Mouse (Mus musculus) cerebellum, adult 11 months (tissue): ENCODE data around the gene Pou3f3.

Source experiments
- DNase-seq: peaks from one replicate; pipeline ENCODE4 v3.0.0; 2022

The Pou3f3 gene

DNA sequence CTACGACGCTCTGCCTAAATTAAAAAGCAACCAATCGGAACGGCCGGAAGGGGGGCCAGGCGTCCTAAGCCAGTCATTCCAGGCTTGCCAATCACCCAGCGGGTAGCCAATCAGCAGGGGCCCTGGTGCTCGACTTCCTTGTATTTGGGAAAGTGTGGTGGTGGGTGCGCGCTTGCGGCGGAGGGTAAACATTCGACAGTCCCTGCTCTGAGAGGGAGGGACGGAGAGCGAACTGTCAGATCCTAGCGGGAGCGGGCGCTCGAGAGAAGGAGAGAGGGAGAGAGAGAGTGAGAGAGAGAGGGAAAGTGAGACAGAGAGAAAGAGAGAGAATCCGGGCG is at the start of gene Pou3f3:
Gene Pou3f3, plus strand, starts transcription at position 191 of the 338 bp plus-strand sequence.
- peak; percentile 49 for DNase-seq

DNA sequence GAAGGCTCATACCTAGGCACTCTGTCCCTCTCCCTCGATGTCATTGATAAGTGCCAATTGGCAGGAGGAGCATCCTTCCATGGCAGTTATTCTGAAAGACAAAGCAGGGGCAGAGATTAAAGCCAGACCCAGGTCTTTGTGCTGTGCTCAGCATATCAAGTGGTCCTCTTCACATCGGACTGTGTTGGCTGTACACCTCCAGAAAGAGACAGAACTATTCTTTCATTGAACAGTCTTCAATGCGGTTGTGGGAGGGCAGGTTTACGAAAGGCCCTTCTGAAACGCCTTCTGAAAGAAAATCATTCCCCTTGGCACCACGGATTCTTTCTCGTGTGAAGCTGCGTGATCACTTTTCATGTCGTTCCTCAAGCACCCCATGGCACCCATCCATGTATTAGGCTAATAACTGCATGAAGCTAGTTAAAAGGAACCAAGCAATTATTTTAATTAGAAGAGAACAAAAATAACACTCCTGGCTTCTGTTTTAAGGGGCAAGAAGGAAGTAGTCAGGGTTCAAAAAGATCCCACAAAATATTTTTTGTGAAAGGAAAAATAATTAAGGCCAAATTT is 47.1 kb upstream of the Pou3f3 start:
- no peak for DNase-seq

DNA sequence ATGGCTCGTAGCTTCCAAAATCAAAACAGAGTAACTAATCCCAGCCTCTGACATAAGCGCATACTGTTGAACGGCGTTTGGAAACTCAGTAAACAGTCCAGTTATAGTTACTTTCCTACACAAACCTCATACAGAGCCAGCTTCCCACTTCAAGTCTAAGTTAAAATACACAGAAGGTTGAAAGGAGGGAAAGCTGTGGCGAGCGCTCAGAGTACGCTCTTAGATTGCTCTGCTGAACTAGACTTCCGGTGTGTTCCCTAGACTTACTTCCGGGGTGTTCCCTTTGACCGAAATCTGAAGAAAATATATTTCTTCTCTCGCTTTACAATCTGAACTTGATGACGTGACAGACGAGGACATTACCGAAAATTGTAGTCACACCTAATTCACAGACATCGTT is 44.1 kb upstream of the Pou3f3 start:
- no peak for DNase-seq

DNA sequence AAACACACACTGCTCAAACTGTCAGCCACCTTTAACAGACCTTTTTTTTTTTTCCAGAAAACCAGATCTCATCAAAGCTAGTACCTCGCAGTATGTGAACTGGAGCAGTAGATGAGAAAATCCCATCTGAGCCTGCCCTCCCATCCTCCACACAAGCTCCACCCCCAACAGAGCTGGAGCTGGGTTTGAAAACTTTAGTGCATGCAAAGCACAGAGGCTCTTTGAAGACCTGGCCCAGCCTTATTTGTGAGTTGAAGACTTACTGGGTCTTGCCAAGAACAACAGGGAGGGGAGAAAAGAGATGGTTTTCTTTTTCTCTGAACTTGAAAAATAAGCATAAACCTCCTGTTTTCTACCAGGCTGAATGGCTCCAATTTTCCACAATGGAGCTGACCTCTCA is 28.0 kb upstream of the Pou3f3 start:
- no peak for DNase-seq

DNA sequence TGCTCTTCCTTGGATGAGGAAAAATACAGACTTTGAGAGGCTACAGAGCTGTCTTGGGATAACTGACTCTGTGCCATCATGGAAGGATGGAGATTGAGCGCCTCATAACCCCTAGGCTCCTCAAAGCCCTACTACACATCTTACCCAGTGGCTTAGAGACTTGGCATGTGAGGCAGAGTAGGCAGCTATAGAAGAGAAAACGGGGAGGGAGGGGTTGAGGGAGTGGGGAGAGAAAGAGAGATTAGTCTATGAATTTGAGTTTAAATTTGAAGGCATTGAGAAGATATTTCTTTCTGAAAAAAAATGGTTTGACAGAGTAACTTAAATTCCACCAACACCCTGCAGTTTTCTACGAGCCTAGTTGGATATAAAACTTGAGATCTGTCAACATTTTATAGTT is 14.9 kb upstream of the Pou3f3 start:
- DNase-seq = no peak

DNA sequence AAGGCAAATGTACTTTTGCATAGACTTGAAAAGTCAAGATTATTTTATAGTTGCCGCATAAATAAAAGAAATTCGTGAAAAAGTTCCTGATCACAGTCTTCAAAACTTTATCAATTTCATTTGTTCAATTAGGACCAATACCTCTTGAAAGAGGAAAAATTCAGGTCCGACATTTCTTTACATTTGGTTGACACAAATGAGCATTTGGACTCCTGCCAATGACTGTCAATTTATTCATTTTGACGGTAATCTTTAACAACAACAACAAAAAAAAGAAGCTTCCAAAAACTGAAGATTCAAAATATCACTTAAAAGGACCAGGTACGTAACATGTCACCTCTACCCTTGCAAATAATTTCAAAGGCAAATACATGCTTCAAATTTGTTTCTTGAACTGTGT is 13.8 kb upstream of the Pou3f3 start:
- DNase-seq = no peak

DNA sequence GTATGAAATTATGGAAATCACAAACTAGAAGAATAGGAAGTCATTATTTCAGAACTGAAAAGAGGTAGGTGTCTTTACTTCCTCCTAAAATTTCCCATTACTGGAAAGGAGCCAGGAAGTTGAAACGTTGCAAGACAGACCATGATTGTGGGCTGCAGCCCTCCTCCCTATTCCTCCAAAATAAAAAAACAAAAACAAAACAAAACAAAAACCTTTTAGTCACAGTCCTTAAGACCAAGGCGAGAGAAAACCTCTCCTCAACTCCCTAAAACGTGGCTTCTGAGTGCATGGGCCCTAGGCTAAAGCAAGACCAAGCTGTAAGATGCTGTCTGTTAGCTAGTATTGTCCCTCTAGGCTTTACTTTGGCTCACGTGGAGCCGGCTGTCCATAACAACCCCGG is 11.7 kb upstream of the Pou3f3 start:
- no peak for DNase-seq

DNA sequence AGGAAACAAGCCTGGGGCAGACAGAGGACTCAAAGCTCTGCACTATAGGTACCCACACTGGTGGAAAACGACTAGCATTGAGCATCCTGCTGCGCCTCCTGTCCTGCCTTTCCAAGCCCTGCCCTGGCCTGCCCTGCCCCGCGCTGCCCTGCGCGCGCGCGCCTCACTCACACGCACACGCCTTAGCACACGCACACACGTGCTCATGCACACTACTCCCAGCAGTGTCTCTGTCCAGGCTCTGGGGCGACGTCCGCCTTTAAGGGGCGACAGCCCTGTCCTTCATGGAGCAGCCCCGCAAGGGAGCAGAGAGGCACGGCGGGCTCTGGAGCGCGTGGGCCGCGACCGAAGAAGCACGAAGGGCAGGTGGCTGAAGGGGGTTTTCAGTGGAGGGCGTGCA is 11.2 kb upstream of the Pou3f3 start:
- no peak for DNase-seq

DNA sequence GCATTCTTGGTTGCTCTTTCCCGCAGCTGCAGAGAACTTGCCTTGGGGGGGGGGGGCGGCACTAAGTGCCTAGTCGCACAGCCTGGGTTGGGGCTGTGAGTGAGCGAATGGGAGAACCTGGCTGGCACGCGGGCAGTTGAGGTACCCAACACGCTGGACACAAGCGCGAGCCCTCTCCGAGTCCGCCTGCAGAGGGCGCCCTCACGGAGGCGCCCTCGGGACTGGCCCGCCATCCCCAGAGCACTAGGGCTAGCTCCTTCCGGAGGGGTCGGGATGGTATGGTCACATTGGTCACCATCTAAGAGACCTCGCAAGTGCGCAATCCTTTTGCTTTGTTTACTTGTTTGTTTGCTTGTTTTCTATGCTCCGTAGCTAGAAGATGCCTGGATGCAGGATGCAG is 10.8 kb upstream of the Pou3f3 start:
- DNase-seq = no peak

DNA sequence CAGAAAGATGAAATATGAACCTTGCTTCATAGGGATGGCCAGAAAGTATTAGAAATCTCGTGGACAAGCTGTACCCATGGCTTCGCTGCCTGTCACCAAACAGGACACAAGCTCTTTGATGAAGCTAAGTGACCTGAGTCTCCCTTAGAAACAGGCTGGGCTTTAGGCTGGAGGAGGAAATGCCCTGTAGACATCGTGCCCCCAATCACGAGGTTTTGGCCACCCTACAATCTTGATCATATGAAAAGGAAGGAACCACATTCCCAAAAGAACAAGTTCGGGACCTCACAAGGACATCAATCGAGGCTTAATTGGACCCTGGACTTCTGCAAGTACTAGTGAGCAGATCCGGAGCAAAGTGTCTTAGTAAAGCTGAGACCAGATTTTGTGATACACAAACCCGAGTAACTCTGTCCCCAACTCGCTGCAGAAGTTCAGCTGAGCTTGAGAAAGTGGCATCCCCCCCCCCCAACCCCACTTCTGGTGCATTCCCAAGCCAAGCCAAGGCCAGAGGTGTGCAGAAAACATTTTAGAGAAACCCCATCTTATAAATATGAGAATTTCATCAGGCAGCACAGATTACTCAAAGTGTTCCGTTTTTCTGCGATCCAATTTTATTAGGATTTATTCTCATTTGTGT is 10.1 kb upstream of the Pou3f3 start:
- no peak for DNase-seq

DNA sequence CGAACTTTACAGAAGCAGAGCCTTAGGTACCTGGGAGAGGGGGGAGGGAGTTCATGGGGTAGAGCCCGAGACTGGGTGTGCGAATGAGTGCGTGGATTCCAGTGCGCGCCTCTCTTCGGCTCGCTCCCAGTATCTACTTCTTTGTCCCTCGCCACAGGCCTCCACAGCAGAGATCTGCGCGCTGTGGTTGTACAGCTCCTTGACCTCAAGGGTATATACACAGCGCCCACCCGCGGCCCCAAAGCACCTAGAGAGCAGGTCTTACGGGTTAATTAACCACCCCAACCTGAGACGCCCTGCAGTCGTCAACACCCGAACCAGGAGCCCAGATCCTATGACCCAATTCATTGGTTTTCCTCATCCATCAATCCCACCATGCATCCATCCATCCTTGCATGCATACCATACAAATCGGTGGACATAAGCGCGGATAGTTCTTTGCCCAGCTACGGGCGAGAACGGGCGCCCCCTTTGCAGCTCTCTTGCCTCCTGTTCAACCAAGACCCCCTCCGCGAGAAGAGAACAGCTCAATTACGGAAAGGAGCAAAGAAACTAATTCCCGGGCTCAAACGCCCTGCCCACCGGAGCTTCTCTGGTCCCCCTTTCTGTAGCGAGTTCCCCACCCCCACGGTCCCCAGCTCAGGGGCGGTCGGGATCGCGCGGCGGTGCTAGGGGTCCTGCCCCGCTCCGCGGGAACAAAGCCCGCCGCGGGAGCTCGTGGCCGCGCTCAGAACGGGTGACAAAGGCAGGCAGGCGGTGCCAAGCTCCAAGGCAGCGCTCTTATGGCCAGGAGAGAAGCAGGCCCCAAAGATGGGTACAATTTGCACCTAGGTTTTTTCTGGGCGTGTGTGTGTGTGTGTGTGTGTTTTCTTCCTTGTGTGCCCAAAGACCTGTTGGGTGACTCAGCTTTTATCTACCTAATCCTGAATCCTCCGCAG is 9.1 kb upstream of the Pou3f3 start:
- no peak for DNase-seq

DNA sequence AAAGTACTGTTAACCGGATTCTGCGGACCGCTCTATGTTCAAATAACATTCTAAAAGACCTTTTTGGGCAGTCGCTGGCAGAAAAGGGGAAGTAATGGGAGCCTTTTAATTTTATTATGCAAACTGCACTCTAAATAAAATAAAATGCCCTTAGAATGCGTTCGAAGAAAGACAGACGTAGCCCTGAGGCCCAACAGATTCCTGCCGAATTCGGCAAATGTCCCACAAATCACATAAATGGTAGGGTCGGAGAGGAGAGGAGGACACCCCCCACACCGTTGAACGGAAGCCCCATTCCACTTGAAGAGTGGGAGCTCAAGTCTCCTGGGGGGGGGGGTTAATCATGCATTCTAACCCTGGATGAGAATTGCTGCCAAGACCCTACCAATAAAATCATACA is 8.3 kb upstream of the Pou3f3 start:
- no peak for DNase-seq

DNA sequence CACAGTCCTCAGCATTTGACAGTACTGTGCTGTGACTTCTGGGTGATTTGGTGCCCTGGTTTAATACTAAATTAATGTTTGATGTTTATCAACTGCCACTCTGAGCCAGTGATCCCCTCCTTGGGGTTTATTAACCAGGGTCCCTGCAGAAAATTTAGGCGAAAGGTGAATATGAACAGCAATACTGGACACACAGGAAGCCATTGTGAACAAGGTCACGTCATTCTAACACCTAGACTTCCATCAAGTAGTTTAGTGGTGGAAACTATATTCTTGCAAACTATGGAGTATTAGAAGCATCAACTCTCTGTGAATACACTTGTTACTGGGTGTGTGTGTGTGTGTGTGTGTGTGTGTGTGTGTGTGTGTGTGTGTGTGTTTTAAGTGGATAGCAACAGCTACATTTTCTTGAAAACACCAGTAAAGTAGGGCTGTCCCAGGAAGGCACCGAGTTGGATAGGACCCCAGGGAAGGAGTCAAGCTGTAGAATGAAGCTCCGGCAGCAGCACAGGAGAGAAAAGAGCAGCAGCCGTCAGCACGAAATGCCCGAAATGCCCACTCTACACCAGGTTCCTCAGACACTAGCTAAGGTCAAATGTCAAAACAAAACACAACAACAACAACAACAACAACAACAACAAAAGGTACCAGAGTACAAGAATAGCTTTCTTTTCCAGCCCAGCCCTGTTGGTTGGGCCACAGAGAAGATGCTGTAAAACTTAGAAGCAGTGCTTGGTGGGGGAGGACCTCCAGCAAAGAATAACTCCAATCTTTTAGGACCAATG is 7.6 kb upstream of the Pou3f3 start:
- DNase-seq = no peak

DNA sequence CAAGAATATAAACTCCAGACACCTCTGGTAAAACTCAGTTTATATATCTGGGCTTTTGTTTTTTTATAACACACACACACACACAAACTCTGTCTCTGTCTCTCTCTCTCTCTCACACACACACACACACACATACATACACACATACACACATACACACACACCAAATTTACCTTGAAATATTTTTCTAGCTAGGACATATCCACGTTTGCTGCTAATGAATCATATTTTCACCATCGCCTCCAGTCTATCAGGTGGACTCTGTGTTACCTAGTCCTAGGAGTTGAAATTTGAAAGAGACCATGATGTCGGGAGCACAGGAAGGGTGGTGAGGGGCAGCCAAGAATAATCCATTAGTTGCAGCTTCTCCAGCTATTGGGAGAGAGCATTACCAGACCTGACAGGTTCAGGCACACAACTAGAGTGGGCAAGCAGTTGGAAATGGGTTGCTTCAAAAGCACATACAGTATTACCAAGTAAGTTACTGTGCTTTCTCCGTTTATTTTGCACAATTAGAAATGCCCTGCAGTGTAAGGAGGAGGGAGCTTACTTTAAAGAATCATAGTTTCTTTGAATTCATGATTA is 6.9 kb upstream of the Pou3f3 start:
- no peak for DNase-seq

DNA sequence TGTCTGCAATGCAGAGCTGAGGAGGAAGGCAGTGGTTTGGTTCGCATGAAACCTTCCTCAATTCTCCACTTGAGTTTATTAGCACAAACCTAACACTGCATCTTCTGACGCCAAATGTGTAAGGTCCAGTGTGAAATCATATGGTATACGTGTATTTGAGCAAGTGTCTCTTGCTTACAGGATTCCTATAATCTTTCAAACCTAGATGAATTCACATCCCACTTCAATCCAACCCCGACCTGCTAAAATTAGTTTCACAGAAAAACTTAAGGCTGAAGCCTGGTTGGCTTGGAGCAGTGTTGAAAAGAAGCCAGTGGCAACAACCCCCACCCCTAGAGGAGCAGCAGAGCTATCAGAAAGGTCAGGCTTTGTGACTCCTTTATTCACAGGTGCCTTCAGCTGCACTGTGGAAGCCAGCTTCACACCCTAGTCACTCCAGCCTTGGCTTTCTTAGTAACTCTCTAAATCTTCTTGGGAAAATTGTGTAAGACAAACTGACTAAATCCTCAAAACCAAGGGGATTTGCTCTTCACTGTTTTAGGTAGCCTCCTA is 5.5 kb upstream of the Pou3f3 start:
- no peak for DNase-seq

DNA sequence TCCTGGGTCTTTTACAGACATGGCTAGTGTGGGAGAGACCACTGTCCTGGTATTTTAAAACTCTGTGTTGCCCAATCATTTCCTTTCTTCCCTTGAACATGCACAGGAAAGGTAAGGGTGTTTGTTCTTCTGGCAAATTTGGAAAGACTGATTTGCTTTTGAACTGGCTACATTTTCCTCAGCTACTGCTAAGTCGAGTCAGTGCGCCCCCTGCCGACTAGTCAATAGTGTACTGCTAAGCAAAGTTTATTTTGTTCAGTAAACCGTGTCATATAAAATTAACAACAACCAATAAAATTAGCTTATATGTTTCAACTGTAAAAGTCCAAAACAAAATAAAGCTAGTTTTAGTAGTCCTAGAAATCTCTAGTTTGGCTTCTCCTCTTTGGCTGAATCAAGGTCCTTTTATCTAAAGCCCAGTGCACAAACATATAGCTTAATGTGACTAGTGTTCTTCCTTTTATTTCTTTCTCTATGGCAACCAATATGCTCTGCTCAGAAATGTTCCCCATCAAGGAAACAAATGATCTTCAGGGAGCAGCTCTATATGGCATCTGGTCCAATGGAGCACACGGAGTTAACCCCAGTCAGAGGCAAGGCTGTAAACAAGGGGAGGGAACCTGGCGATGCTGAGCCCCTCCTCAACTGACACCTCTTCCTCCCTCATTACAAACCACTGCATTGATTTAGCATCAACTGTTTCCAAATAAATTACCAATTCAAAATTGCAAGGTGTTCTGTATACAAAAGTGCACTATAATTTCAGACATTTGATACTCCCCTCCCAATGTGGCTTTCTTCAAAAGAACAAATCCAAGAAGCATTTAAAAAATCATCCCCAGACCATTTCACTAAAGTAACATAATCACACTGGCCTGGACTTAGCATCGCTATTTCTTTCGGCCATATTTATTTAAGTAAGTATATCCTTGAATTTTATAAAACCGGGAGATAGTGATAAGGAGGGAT is 4.1 kb upstream of the Pou3f3 start:
- peak; percentile 35 for DNase-seq

DNA sequence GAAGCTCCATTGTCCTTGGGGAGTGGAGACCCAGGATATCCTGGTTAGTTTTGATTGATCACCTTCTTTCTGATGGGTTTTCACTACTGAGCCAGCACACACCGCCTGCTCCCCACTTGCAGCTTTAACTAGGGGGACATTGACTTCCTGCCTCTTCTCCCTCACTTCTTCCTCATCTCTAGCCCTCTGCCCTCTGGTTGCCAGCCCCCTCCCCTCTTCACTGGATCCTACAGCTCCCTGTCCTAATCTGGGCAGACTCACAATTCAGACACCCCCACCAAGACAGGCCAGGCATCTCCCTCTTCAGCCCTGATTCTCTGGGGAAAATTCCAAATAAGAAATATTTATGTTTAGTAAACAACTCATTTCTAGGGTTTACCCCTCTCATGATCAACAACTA is 3.3 kb upstream of the Pou3f3 start:
- DNase-seq = no peak

DNA sequence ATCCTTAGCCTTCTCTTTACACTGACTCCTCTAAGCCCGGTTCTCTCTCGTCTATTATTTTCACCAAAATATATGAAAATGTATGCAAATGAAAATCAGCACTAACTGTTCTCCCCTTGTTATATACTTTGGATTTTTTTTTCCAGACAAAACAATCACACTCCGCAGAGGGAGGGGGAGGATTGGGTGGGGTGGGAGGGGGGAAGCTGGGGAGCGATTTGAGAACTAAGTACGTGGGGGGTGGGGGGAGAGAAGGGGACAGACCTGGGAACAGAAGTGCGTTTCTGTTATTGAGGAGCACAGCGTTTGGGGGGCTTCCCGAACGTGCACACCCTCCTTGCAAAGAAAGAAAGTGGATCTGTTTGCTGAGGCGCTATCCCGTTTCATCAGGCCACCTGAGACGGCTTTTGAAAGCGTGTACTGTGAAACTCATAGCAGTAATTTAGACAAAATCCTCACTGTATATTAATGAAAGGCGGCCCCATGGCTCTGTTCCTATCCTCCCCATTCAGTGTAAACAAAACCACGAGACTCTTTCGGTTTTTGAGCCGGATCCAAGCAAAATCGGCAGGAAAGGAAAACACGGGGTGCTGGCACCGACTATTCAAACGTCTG is 2.4 kb upstream of the Pou3f3 start:
- no peak for DNase-seq

DNA sequence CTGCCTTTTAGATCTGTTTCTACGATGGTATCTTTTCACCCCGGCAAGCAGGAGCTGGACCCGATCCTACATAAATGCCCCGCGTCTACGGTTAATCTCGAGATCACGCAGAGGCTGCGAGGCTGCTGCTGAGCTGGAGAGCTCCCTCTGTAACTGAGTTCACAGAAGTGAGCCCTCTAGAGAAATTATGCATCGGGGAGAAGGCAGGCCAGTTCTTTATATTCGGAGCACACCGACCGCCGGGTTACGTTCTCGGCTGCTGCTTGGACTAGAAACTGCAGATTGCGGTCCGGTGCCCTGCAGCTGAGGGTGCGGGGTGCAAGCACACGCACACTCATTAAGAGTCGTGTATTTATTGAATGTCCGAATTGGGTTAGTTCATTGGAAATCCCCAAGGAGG is 1.7 kb upstream of the Pou3f3 start:
- no peak for DNase-seq

DNA sequence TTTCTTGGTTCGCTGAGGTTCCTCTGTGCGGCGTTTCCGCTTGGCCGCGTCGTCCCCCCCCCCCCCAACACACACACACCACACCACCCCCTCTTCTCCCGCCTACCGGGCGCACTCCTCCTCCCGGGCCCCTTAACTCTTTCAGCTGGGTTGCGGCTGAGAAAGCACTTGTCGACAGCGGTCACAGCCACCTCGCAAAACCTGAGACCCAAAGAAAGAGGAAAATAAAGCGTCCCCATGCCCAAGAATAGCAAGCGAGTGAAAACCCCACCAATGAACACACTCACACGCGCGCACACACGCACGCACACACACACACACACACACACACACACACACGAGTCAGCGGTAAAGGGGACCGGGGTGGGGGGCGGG is 1.3 kb upstream of the Pou3f3 start:
- DNase-seq = no peak
